Mouse (Mus musculus): Measurements from ENCODE around the gene Smc3. TPM values are rescaled to one million over a fixed set of nuclear protein-coding genes. Genes with fewer than 3 reads are reported as not detected.

Smc3 gene
- polyA plus RNA-seq, 1 experiment from 2014 or later, result 60.2 TPM

DNA sequence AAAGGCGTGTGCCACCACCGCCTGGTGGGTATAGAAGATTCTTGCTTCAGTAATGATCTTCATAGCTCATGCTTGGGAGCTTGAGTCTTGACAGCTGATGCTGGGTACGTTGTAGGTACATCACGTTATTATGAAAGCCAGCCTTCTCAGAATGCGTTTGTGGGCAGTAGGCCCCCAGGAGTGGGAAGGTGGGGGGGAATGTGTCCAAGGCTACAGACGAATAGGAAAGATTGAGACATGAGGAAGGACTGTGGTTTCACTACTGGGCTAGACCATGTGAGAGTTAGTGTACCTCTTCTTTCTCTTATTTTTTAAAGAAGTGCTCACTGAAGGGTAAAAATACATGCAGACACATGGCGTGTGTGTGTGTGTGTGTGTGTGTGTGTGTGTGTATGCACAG is 68.6 kb downstream of the Smc3 start:
- peaks cover 23% of the 10 kb centered on the region for H3K27me3 ChIP-seq
- CTCF ChIA-PET, result no interaction called here
- POLR2A ChIA-PET, result no interaction called here
- ATAC-seq (no peak), DNase-seq (ENCODE audit: low read depth, low spot score) (no peak)
- no peak for TF ChIP-seq CTCF (IDR thresholded peaks at IDR 0.05)
- in situ Hi-C loops (cut with MboI; ENCODE audit: low pct_unique_long_range_greater_than_20kb), result no loop called here

- peaks cover 26% of the 10 kb centered on the region for H3K27me3 ChIP-seq
- ATAC-seq, result no peak
- TF ChIP-seq CTCF (IDR thresholded peaks at IDR 0.05), result no peak
- no peak for DNase-seq (ENCODE audit: low read depth, low spot score)
- in situ Hi-C loops (cut with MboI; ENCODE audit: low pct_unique_long_range_greater_than_20kb), result no loop called here
- ChIA-PET CTCF (no interaction called here), POLR2A (no interaction called here)
Observed at GRCm38 (mm10) chr19:53670625-53671141, 70.5 kb downstream of the Smc3 start.

GRCm38 (mm10) chr19:53671432-53671831 is 71.2 kb downstream of the Smc3 start:
- ChIA-PET CTCF (no interaction called here), POLR2A (interaction anchor here (0.6 kb wide), 1 partner anchor 1557 kb away, joined by 3 read pairs; no protein-coding TSS in a partner anchor)
- ATAC-seq, result no peak
- H3K27me3 ChIP-seq, result peaks cover 27% of the 10 kb centered on the region
- no peak for TF ChIP-seq CTCF (IDR thresholded peaks at IDR 0.05)
- in situ Hi-C loops (cut with MboI; ENCODE audit: low pct_unique_long_range_greater_than_20kb), result no loop called here
- no peak for DNase-seq (ENCODE audit: low read depth, low spot score)

- ChIA-PET CTCF (no interaction called here), POLR2A (interaction anchor here (0.5 kb wide), 1 partner anchor 13 kb away, joined by 3 read pairs; no protein-coding TSS in a partner anchor)
- no peak for TF ChIP-seq CTCF (IDR thresholded peaks at IDR 0.05)
- ATAC-seq (peak; percentile 58), DNase-seq (ENCODE audit: low read depth, low spot score) (peak; percentile 39)
- peaks cover 39% of the 10 kb centered on the region for H3K27me3 ChIP-seq
- in situ Hi-C loops (cut with MboI; ENCODE audit: low pct_unique_long_range_greater_than_20kb), result no loop called here
Observed at GRCm38 (mm10) chr19:53674131-53674925, 74.1 kb downstream of the Smc3 start.

GRCm38 (mm10) chr19:53676228-53676627 is 76.0 kb downstream of the Smc3 start:
- ChIA-PET CTCF (no interaction called here), POLR2A (interaction anchor here (0.7 kb wide), 1 partner anchor 22 kb away, joined by 4 read pairs; no protein-coding TSS in a partner anchor)
- in situ Hi-C loops (cut with MboI; ENCODE audit: low pct_unique_long_range_greater_than_20kb), result no loop called here
- no peak for ATAC-seq
- peaks cover 57% of the 10 kb centered on the region for H3K27me3 ChIP-seq
- no peak for DNase-seq (ENCODE audit: low read depth, low spot score)
- TF ChIP-seq CTCF (IDR thresholded peaks at IDR 0.05), result no peak

DNA sequence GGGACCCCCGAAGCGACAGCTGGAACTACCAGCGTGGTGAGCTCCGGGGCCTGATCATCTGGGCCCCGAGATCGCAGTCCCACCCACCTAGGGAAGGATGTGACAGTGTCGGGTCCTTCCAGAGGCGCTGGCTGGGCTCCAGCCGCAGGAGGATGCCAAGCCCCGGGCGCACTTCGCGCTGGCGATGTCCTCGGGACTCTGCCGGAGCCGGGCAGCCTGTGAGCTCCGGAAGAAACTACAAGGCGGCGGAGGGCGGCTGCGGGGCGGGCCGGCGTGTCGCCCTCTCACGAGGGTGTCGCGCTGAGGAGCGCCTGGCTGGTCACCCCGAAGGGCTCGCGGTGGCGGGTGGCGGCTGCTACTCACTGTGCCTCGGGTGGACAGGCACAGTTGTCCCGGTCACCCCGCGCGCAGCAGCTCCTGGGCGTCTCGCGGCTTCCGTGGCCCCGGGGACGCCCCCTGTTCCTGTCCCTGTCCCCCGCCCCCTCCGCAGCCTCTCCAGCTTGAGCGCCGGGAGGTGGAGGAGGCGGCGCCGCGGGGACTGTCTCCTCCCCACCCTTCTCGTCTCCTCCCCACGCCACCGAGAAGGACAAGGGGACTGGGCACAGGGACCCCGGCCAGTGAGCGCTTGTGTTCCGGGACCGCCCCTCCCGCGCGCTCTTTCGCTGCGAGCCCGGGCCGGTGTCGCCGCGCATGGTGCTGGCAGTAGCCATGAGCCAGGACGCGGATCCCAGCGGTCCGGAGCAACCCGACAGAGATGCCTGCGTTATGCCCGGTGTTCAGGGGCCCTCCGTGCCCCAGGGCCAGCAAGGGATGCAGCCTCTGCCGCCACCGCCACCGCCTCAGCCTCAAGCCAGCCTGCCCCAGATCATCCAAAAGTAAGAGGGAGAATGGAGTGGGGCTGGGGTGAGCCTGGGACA is 76.8 kb downstream of the Smc3 start, which contains the start of gene Rbm20:
Rbm20 (plus strand) TSS at position 589 of the 917 bp plus-strand sequence.
- no peak for TF ChIP-seq CTCF (IDR thresholded peaks at IDR 0.05)
- ChIA-PET CTCF (no interaction called here), POLR2A (no interaction called here)
- ATAC-seq (peak; percentile 49), DNase-seq (ENCODE audit: low read depth, low spot score) (no peak)
- peaks cover 63% of the 10 kb centered on the region for H3K27me3 ChIP-seq
- in situ Hi-C loops (cut with MboI; ENCODE audit: low pct_unique_long_range_greater_than_20kb), result no loop called here

GRCm38 (mm10) chr19:53679194-53679593 is 79.0 kb downstream of the Smc3 start:
- CTCF ChIA-PET, result no interaction called here

GRCm38 (mm10) chr19:53679981-53680380 is 79.8 kb downstream of the Smc3 start:
- DNase-seq (ENCODE audit: low read depth, low spot score) (no peak), ATAC-seq (no peak)
- peaks cover 69% of the 10 kb centered on the region for H3K27me3 ChIP-seq
- TF ChIP-seq CTCF (IDR thresholded peaks at IDR 0.05), result no peak
- ChIA-PET CTCF (no interaction called here), POLR2A (no interaction called here)
- in situ Hi-C loops (cut with MboI; ENCODE audit: low pct_unique_long_range_greater_than_20kb), result no loop called here

More at GRCm38 (mm10) chr19:53679194-53679593, 79.0 kb downstream of the Smc3 start:
- DNase-seq (ENCODE audit: low read depth, low spot score) (no peak), ATAC-seq (no peak)
- in situ Hi-C loops (cut with MboI; ENCODE audit: low pct_unique_long_range_greater_than_20kb), result no loop called here
- POLR2A ChIA-PET, result no interaction called here
- peaks cover 66% of the 10 kb centered on the region for H3K27me3 ChIP-seq
- no peak for TF ChIP-seq CTCF (IDR thresholded peaks at IDR 0.05)

GRCm38 (mm10) chr19:53682427-53682826 is 82.2 kb downstream of the Smc3 start:
- ChIA-PET POLR2A (no interaction called here), CTCF (interaction anchor here (1.4 kb wide), 1 partner anchor 37 kb away, joined by 3 read pairs; no protein-coding TSS in a partner anchor)
- DNase-seq (ENCODE audit: low read depth, low spot score), result no peak
- no peak for TF ChIP-seq CTCF (IDR thresholded peaks at IDR 0.05)
- ATAC-seq, result no peak
- H3K27me3 ChIP-seq, result peaks cover 52% of the 10 kb centered on the region
- in situ Hi-C loops (cut with MboI; ENCODE audit: low pct_unique_long_range_greater_than_20kb), result no loop called here

GRCm38 (mm10) chr19:53687592-53687991 is 87.4 kb downstream of the Smc3 start:
- H3K27me3 ChIP-seq, result peaks cover 9% of the 10 kb centered on the region
- CTCF ChIA-PET, result no interaction called here
- DNase-seq (ENCODE audit: low read depth, low spot score) (no peak), ATAC-seq (no peak)
- POLR2A ChIA-PET, result no interaction called here
- in situ Hi-C loops (cut with MboI; ENCODE audit: low pct_unique_long_range_greater_than_20kb), result no loop called here
- no peak for TF ChIP-seq CTCF (IDR thresholded peaks at IDR 0.05)

Data from Patski (cell line).